Mouse (Mus musculus): ENCODE results near the gene Rplp1. TPM values are rescaled to one million over a fixed set of nuclear protein-coding genes. Genes with fewer than 3 reads are reported as not detected.

Gene Rplp1
- polyA plus RNA-seq (2014; fragmentation: Nextera tagmentation; extraction: Ambion mirVana), result 1,598 and 1,617 TPM in 2 replicates

GRCm38 (mm10) chr9:61914203-61914916, at the start of gene Rplp1:
TSS of gene Rplp1 (minus strand) at chr9:61914542.
- no peaks in the 10 kb centered on the region for H3K4me1 ChIP-seq (ENCODE audit: insufficient read depth)
- H3K27ac ChIP-seq (ENCODE audit: low read depth), result peak within 1 kb of the TSS; percentile 91
- peak within 1 kb of the TSS; percentile 89 for H3K4me3 ChIP-seq (ENCODE audit: low read depth, low read length)
- peak; percentile 95 for ATAC-seq (ENCODE audit: insufficient read depth)
- no peak for TF ChIP-seq CTCF (IDR thresholded peaks at IDR 0.05; ENCODE audit: low read depth)
- peak within 1 kb of the TSS; percentile 85 for H3K4me2 ChIP-seq
- no peaks in the 10 kb centered on the region for H3K27me3 ChIP-seq (ENCODE audit: insufficient read depth, low read length)
- H3K9me3 ChIP-seq (ENCODE audit: low read depth, low read length), result no peaks in the 10 kb centered on the region
- under 1% methylated on average over 67 of the region's 70 CpGs for WGBS
- H3K9ac ChIP-seq, result peak within 1 kb of the TSS; percentile 93
- peaks cover 64% of the 10 kb centered on the region for H3K36me3 ChIP-seq (ENCODE audit: insufficient read depth)
- peak; percentile 99 for DNase-seq

- H3K9me3 ChIP-seq (ENCODE audit: low read depth, low read length), result no peaks in the 10 kb centered on the region
- no peak for DNase-seq
- H3K4me3 ChIP-seq (ENCODE audit: low read depth, low read length), result no peak overlapping the region
- no peak overlapping the region for H3K27ac ChIP-seq (ENCODE audit: low read depth)
- ATAC-seq (ENCODE audit: insufficient read depth), result no peak
- H3K4me1 ChIP-seq (ENCODE audit: insufficient read depth), result peaks cover 14% of the 10 kb centered on the region; the same call in 1 of the 2 replicates
- H3K27me3 ChIP-seq (ENCODE audit: insufficient read depth, low read length), result no peaks in the 10 kb centered on the region
- no peak overlapping the region for H3K9ac ChIP-seq
- 56% methylated on average over 6 of the region's 6 CpGs for WGBS
- H3K4me2 ChIP-seq, result no peak overlapping the region
- TF ChIP-seq CTCF (IDR thresholded peaks at IDR 0.05; ENCODE audit: low read depth), result no peak
- H3K36me3 ChIP-seq (ENCODE audit: insufficient read depth), result no peaks in the 10 kb centered on the region
Measured at GRCm38 (mm10) chr9:61963356-61963755, 49.0 kb upstream of the Rplp1 start.

DNA sequence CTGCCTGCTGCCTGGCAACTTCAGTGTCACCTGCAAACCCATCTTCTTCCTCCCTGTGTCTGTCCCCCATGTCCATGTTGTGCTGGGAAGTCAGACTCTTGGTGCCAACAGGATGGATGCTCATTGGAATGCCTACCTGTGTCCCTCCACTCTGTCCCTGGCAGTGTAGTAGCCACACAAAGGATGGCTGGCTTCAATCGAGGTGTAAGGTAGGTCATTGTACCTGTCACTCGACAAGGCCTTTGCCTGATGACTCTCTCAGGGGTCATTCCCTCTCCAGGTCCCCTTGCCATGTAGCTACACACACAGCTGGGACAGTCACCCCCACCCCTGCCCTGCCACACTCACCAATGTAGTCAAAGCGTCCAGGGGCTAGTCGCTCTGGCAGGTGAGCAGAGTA, 46.8 kb upstream of the Rplp1 start:
- WGBS, result 78% methylated on average over 4 of the region's 4 CpGs
- Histone ChIP-seq H3K27me3 (ENCODE audit: insufficient read depth, low read length) (no peaks in the 10 kb centered on the region), H3K9me3 (ENCODE audit: low read depth, low read length) (no peaks in the 10 kb centered on the region), H3K4me3 (ENCODE audit: low read depth, low read length) (no peak overlapping the region), H3K27ac (ENCODE audit: low read depth) (no peak overlapping the region), H3K36me3 (ENCODE audit: insufficient read depth) (no peaks in the 10 kb centered on the region), H3K4me2 (no peak overlapping the region), H3K9ac (no peak overlapping the region), H3K4me1 (ENCODE audit: insufficient read depth) (peaks cover 14% of the 10 kb centered on the region; the same call in 1 of the 2 replicates)
- TF ChIP-seq CTCF (IDR thresholded peaks at IDR 0.05; ENCODE audit: low read depth), result no peak
- ATAC-seq (ENCODE audit: insufficient read depth), result no peak
- DNase-seq, result no peak

DNA sequence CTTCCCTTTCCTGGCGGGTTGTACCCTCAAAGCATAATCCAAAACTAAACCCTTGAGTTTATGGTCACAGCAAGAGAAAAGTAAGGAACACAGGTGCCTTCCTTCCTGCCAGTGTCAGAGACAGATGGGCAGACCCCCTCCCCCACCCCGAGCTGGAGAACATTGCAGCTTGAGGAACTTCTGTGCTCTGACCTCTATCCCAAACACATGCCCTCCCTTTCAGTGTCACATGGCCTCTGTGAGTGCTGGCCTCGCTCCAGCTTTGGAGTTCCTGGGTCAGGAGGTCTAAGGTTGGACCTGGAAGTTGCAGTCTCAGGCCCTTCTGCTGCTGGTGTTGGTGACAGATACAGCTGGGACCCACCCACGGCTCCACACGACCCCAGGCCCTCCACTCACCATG, 46.4 kb upstream of the Rplp1 start:
- 21% methylated on average over 5 of the region's 5 CpGs for WGBS
- H3K9me3 ChIP-seq (ENCODE audit: low read depth, low read length), result no peaks in the 10 kb centered on the region
- no peak overlapping the region for H3K4me3 ChIP-seq (ENCODE audit: low read depth, low read length)
- H3K4me2 ChIP-seq, result no peak overlapping the region
- DNase-seq, result peak; percentile 19
- no peak for ATAC-seq (ENCODE audit: insufficient read depth)
- TF ChIP-seq CTCF (IDR thresholded peaks at IDR 0.05; ENCODE audit: low read depth), result no peak
- no peaks in the 10 kb centered on the region for H3K27me3 ChIP-seq (ENCODE audit: insufficient read depth, low read length)
- no peak overlapping the region for H3K9ac ChIP-seq
- no peaks in the 10 kb centered on the region for H3K36me3 ChIP-seq (ENCODE audit: insufficient read depth)
- peaks cover 14% of the 10 kb centered on the region; the same call in 1 of the 2 replicates for H3K4me1 ChIP-seq (ENCODE audit: insufficient read depth)
- H3K27ac ChIP-seq (ENCODE audit: low read depth), result peak overlapping the region; percentile 78; the same call in 1 of the 2 replicates

GRCm38 (mm10) chr9:61959921-61960569, 45.7 kb upstream of the Rplp1 start:
- no peak for TF ChIP-seq CTCF (IDR thresholded peaks at IDR 0.05; ENCODE audit: low read depth)
- Histone ChIP-seq H3K9me3 (ENCODE audit: low read depth, low read length) (no peaks in the 10 kb centered on the region), H3K27me3 (ENCODE audit: insufficient read depth, low read length) (no peaks in the 10 kb centered on the region), H3K4me3 (ENCODE audit: low read depth, low read length) (no peak overlapping the region), H3K4me1 (ENCODE audit: insufficient read depth) (peaks cover 14% of the 10 kb centered on the region; the same call in 1 of the 2 replicates), H3K27ac (ENCODE audit: low read depth) (peak overlapping the region; percentile 78), H3K4me2 (no peak overlapping the region), H3K9ac (0 out of 2 replicates have a peak overlapping the region, but pooled peaks have one; percentile 3), H3K36me3 (ENCODE audit: insufficient read depth) (no peaks in the 10 kb centered on the region)
- ATAC-seq (ENCODE audit: insufficient read depth) (peak; percentile 24; the same call in 1 of the 2 replicates), DNase-seq (peak; percentile 28)
- 77% methylated on average over 1 of the region's 1 CpGs for WGBS

DNA sequence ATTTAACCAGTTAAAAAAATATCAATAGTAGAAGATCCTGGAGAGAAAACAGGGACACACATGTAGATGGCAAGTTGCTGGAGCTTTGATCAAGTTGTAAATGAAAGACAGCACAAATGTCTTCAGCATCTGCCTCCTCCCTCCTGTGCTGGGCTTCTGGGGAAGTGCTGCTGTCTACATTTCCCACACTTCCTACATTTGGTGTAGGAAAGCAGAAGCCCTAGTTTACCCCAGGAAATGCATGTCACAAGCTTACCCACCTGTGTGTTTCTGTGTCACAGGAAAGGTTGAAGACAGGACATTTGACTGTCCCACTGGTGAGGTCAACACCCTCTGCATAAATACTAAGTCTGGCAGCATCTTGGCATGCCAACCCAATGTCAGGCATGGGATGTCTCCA, 40.4 kb upstream of the Rplp1 start:
- Histone ChIP-seq H3K4me3 (ENCODE audit: low read depth, low read length) (no peak overlapping the region), H3K4me1 (ENCODE audit: insufficient read depth) (no peaks in the 10 kb centered on the region), H3K27ac (ENCODE audit: low read depth) (no peak overlapping the region), H3K27me3 (ENCODE audit: insufficient read depth, low read length) (no peaks in the 10 kb centered on the region), H3K9ac (no peak overlapping the region), H3K36me3 (ENCODE audit: insufficient read depth) (no peaks in the 10 kb centered on the region), H3K9me3 (ENCODE audit: low read depth, low read length) (no peaks in the 10 kb centered on the region), H3K4me2 (no peak overlapping the region)
- DNase-seq (no peak), ATAC-seq (ENCODE audit: insufficient read depth) (no peak)
- TF ChIP-seq CTCF (IDR thresholded peaks at IDR 0.05; ENCODE audit: low read depth), result no peak

DNA sequence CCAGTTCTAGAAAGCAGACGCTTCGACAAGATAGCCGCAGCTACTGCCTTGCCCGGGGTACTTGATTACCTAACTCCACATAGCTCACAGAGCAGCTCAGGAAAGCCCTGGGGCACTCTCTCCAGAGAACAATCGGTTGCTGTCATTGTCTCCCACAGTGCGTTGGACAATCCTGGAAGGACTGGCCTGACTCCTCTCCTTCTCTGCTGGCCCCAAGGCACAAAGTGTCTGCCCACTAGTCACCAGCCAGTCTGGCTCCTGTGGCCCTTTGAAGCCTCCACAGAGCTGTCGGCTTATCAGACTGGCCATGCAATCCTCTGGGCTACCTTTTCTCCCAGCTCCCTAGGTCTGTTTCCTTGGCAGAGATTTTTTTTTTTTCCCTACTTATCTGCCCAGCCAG, 37.9 kb upstream of the Rplp1 start:
- WGBS, result 54% methylated on average over 7 of the region's 7 CpGs
- Histone ChIP-seq H3K36me3 (ENCODE audit: insufficient read depth) (no peaks in the 10 kb centered on the region), H3K9me3 (ENCODE audit: low read depth, low read length) (no peaks in the 10 kb centered on the region), H3K27me3 (ENCODE audit: insufficient read depth, low read length) (no peaks in the 10 kb centered on the region), H3K4me2 (no peak overlapping the region), H3K4me1 (ENCODE audit: insufficient read depth) (no peaks in the 10 kb centered on the region), H3K4me3 (ENCODE audit: low read depth, low read length) (no peak overlapping the region), H3K9ac (no peak overlapping the region), H3K27ac (ENCODE audit: low read depth) (no peak overlapping the region)
- DNase-seq (no peak), ATAC-seq (ENCODE audit: insufficient read depth) (no peak)
- no peak for TF ChIP-seq CTCF (IDR thresholded peaks at IDR 0.05; ENCODE audit: low read depth)

All from lung, embryonic 14.5 days (tissue).